Mouse (Mus musculus): Measurements from ENCODE around the gene Slc6a11.

The Slc6a11 gene

DNA sequence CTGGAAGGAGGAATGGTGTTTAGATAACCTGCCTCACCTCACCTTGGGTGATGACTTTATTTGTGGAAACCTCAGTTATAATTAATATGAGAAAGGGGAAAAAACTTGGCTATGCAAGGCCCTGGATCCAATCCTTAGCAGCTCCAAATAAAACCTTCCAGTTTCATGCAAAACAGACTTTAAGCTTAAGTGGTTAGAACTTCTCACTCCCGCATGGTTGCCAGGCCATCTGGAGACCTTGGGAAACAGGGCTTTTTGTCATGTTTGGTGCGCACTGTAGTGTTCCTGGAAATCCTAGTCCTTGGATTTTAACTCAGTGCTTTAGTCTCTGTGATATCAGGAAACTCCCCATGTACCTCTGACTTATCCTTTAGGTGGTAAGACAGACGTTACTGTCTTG lies 47.1 kb downstream of the Slc6a11 start:
- in situ Hi-C loops (cut with MboI), result no loop called here

DNA sequence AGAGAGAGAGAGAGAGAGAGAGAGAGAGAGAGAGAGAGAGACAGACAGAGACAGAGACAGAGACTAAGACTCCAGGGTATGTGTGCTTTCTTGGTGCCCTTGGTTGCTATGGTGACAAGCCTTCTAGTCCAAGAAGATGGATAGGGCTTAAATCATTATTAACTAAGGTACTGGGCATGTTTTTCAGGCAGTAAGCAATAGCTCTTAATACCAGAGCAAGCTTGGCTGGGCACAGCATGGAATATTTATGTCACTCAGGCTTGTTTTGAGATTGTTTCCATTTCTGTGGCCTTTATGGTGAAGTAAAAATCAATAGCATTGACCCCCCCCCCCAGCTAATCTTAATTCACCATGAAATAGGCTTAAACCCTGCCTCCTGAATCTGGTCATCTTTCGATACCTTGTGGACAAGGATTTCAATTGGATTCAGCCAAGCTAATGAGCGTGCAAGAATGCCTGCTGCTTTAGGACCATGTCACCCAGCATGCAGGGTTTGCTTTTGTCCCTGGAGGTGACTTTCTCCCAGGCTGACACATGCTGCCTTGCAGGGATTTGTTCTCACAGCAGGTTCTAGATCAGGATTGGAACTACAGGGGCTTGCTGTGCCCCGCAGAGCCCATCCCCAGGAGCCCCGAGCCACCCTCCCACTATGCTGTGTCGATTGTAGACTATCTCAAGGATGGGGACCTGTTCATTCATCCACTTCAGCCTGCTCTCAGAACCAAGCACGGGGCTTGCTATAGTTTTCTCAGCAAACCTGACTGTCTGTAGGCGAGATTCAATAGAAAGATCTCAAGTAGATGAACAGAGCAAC lies 51.5 kb downstream of the Slc6a11 start:
- in situ Hi-C loops (cut with MboI), result no loop called here

DNA sequence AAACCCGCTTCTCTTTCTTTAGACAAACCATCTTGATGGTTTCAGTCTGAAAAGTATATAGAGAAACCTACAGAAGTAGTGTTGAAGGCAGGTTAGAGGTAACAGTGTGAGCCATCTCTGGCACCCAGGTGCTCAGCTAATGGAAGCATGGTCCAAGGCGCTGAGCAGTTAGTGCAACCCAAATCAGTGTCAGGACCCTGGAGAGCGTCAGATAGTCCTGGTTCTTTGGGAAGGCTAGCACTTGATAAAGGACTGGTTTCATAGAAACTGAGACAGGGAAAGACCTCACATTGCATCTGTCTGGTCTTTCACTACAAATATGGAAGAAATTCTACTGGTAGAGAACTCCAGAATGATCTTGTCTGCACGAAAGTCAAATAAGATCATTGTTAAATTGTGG lies 56.1 kb downstream of the Slc6a11 start:
- in situ Hi-C loops (cut with MboI), result no loop called here

DNA sequence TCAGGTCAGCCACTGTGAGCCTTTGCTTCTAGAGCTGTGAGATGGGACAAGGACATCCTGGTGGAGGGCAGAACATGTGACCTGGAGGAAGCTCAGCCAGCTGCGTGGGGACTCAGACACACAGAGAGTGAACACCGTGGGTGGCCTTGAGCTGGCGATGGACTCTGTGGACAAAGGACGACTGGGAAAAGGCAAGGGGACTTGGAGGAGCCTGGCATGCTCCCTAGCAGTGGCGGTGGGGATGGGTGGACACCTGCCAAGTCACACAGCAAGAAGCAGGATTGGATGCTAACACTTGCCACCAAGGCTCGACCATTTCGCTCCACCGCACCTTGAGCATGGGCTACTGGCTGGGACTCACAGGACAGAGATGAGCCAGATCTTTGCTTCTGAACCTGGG lies 57.8 kb downstream of the Slc6a11 start:
- in situ Hi-C loops (cut with MboI), result no loop called here

DNA sequence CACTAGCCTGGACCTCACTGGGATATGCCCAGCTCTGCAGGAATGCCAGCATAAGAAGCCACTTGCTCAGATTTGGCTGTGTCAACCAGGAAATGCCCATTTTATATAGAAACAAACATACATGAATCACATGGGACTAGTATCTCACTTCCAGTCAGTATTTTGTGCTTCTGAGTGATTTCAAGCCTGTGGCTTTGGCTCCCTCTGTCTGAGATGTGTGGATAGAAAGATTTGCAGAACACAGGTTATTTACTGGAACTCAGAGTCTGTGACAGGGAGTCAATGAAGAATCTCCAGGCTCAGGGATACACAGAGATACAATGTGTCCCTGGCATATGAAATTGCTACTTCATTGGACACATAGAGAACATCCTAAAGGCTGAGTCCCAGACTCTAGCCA lies 65.0 kb downstream of the Slc6a11 start:
- in situ Hi-C loops (cut with MboI), result no loop called here

DNA sequence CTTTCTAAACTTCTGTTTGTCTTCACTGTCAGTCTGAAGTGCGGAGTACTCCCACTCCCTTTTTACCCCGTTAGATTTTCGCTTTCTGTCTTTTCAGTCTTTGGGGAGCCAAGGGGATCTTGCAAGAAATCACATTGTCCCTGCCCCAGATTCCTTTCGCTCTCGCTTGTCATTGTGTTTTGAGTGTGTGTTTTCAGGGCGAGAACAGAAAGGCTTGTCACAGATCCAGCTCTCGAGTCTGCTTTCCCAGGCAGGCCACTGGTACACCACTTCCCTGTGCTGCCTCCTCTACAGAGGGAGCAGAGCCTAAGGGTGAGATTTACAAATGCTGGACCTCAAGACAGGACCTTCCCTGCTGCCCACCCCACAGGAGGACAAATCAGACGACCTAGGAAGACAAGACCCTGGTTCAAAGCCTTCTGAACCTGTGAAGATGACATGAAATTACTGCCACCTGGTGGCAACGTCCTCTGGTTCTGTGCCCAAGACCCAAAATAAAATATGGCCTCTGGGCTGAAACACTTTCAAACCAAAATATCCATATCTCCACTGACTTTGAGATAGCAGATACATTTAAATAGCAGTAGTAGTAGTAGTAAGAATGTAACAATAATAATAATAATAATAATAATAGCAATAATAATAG lies 68.3 kb downstream of the Slc6a11 start:
- in situ Hi-C loops (cut with MboI), result no loop called here

DNA sequence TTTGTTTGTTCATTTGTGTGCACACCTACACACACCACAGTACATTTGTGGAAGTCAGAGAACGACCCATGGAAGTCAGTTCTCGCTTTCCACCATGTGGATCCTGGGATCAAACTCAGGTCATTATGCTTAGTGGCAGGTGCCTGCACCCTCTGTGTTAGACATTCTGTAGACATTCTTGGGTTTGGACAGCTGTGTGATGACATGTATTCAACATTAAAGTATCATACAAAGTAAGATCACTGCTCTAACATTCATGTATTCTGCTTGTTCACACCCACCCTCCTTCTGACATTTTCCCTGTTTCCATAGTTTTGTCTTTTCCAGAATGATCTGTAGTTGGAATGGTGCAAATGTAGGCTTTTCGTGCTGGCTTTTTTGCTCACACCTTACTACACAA lies 73.5 kb downstream of the Slc6a11 start:
- in situ Hi-C loops (cut with MboI), result no loop called here

DNA sequence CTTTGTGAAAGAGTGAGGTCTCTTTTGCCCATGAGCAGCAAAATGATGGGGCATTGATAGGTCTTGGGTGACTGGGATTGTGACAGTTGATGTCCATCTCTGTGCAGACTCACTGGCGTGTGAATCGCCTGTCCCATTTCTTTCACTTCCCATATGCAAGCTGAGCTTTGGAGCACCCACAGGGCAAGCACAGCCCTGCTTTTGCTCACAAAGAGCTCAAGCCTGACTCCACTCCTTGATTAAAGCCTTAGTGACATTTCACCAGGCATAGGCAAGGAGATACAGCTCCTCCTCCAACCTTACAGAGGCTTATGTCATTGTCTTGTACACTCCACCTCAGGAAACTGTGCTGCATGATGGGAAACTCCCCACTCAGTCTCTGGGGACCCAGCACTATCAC lies 77.3 kb downstream of the Slc6a11 start:
- in situ Hi-C loops (cut with MboI), result no loop called here

DNA sequence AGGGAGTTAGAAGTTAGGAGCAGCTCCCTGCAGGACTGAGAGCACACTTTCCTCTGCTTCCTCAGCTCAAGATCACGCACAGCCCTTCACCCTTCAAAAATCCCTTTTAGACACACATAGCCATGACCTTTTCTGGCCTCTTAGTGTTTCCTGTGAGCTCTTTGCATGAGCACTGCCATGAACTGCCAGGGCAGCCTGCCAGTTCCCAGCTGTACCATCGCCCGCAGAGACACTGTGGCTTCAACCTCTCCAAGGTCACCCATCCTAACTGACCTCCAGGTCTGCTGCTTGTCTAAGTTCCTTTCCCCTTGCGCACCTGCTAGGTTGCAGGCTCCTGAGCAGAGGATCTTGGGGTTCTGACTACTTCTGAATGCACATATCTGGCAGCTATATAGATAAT lies 83.4 kb downstream of the Slc6a11 start:
- in situ Hi-C loops (cut with MboI), result no loop called here

DNA sequence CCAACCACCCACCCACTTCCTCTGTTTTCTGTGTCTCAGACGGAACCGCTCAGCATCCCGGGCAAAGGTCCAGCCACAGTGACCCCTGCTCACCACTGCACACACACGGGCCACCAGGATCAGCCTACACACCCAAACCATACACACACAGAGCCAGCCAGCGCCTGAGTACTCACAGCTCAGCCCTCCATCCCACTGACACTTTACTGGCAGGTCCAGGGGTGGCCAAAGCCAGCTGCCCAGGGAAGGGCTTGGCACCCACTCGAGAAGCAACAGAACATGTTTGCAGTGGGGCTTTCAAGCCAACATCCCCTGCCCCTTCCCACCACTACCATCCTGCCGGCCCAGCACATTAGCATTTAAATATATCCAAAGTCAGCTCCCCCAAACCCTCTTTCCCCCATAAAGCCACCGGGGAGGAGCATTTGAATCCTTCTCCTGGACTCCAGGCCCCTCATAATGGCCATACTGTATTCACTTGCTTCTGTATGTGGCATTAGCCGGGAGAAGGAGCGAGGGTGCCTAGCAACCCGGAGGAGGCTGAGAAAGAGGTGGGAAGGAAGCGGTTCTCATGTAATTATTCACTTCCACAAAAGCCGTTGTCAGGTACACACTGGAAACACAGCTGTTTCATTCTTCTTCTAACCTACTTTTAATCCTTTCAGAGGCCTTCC lies 85.8 kb downstream of the Slc6a11 start:
- in situ Hi-C loops (cut with MboI), result no loop called here

DNA sequence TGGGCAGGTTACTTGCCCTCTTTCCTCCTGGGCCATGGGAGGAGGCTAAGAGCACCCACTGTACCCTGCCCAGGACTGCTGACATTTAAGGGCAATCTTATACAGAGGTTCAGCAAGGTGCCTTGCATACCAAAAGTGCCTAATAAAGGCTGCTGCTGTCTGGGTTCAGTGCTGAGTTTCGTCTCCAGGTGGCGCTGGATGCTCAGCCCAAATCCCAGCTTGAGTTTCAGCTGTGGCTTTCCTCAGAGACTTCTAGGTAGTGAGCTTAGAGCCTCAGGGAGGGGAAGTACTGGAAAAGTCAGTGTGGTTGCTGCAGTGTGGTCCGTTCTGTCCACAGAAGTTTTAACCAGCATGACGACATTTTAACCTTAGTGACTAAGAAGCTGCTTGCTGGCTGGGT lies 93.4 kb downstream of the Slc6a11 start:
- in situ Hi-C loops (cut with MboI), result no loop called here

DNA sequence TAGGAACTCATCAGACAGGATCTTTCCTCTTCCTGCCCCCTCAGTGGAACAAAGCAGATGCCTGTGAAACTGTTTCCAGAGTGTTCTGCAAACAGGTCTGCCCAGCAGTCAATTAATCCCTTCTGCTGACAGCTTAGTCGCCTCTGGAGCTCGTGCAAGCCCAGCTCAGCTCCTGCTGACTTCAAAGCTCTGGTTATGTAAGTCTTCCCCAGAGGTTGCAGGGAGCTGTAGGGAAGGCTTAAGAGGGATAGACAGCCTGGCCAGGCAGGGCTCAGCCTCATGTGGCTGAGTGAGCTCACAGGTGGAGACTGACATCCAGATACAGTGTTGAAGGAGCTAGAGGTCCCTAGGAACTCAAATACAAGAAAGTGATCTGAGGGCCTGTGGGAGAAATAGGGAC lies 96.3 kb downstream of the Slc6a11 start:
- in situ Hi-C loops (cut with MboI), result no loop called here

DNA sequence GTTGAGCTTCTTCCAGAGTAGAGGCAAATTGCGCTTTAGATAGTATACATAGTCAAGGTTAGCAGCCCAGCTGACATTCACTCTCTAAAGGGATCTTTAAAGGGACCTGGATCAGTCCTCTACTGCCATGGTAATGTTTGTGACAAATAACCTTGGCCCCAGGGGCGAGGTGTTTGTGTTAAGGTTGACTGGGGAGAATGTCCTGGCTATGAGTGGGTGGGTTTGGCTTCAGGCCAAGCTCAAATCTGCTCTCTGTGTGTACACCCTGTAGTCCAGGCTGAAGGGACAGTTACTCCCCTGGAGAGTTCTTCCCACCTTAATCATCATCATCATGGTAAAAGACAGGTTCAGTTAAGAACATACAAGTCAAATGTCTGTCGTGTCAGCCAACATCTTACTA lies 97.2 kb downstream of the Slc6a11 start:
- in situ Hi-C loops (cut with MboI), result no loop called here

DNA sequence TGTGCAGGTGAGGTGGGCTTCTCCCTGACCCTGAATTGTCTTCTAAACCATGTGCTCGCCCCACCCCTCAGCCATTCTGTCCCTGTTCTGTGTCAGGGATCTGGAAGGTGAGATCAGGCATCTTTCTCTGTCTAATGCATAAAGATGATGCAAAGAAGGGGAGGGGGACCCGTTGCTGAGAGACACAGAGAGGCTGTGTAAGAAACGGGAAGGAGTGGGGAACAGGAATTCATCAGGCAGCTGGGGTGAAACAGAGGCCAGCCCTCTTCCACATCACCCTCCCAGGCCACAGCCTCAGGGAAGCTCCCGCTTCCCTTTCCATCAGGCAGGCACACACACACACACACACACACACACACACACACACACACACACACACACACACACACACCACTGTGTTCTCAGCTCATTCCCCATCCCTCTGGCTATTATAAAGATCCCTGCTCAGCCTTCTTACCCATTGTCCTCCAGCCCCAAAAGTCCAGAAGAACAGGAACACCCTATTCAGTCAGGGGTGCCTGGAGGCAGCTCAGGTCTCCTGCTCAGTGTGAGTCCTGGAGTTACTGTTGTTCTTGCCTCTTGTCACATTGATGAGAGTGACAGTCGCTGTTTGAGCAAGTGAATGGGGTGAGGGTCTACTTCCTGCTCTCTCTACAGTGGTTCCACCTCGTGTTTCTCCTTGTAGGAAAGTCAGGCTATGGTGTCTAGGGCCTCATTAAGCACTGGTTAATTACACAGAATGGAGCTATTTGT lies 108.0 kb downstream of the Slc6a11 start:
- in situ Hi-C loops (cut with MboI), result no loop called here

DNA sequence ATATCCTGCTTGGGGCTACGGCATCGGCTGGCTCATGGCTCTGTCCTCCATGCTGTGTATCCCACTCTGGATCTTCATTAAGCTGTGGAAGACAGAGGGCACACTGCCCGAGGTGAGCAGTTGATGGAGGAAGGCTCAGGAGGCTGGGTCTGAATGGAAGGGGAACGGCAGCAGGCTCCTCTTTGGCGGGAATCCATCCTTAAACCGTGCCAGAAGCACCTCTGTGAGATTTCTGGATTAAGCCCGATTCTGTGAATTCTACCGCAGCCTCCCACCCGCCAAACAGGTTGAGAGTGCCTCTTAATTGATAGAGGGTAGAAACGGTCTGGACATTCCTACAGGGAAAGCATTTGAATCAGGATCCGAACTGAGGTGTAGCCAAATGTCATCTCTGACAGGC lies 114.6 kb downstream of the Slc6a11 start:
- in situ Hi-C loops (cut with MboI), result no loop called here

DNA sequence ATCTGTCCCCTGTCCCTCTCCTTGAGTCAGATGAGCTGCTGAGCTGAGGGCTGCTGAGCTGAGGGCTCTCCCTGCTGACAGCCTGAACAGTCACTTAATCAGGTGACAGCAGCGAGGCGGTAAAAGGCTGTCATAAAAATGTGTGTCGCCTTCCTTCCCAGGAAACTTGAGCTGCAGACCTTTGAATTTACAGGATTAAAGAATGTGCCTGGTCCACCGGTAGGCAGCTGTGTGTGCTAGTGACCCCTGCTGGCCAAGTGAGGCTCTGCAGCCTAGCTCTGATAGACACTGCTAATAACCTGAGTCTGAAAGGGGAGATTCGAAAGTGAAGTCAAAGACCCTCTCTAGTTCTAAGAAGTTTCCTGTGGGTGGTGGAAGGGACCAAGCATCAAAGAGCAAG lies 119.3 kb downstream of the Slc6a11 start:
- in situ Hi-C loops (cut with MboI), result no loop called here

DNA sequence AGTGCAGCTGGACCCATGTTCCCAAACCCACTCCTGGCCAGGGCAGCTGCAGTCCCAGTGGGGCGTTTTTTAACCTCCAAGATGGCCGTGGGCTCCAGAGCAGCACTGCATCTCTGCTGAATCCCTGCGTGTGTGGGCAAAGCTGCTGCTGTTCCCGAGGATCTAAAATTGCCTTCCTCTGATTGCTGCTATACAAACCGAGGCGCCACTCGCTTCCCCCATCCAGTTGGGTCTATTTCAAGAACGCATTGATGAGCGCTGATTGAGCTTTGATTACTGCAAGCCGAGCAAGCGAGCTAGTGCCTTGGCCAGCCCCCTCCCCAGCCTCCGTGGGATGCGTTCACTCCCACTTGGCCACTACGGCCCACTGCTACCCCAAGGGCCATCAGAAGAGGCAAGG lies 123.9 kb downstream of the Slc6a11 start:
- in situ Hi-C loops (cut with MboI), result no loop called here

DNA sequence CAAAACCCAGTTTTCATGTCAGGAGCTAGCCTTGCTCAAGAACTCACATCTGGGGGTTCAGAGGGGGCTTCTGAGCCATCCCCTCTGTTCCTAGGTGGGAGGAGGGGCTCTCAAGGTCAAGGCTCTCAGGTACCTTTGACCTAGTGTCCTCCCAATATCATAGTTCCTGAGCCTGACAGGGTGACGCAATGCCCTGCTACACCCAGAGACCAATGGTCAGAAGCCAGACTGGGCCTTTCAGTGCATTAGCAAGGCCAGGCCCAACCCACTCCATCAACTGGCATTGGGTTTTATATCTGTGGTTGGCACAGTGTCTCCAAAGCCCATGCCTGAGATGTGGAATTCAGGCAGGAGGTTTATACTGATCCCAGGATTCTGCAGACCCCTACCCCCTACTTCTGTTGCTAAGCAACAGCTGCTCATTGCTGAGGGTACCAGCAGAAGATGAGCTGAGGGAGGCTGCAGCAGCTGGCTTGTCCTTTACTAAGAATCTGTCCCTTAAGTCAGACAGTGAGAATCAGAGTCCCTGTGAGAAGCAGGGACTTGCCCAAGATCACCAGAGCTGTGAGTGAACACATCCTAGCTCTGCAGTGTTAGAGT lies 126.8 kb downstream of the Slc6a11 start:
- in situ Hi-C loops (cut with MboI), result no loop called here

DNA sequence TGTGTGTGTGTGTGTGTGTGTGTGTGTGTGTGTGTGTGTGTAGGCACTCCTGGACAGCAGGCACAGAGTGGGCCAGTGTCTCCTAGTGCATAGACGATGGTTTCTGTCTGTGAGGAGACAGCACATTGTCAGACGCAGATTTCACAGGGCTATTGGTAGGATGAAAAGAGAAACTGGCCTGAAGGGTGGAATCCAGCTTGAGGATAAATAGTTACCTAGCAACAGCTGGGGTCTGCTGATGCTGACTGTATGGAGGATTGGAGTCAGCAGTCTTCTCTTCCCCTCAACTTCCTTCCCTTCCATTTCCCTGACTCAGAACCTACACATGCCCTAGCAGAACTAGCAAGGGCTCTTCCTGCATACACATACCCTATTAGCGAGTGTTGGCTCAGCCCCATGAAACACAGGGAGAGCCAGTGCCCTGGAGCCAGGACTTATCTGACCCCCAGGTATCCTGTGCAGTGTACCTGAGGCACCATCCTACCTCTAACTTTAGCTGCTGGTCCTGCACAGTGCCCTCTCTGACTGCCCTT lies 127.7 kb downstream of the Slc6a11 start:
- in situ Hi-C loops (cut with MboI), result no loop called here

DNA sequence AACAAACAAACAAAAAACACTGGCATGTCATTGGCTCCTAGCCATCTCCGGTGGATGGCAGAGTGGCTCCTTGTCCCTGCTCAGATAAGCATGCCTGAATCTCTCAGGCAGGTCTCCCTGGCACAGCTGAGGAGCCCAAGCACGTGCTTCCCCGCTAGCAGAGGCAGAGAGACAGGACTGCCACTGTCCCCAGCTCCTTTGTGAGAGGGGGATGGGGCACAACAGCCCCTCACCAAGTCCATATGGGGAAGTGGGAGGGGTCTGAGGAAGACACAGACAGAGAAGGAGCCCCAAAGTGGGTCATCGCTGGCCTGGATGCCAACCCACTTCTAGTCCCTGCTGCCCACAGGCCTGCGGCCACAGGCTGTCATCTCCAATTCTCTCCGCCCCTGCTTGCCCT lies 130.6 kb downstream of the Slc6a11 start:
- in situ Hi-C loops (cut with MboI), result no loop called here

DNA sequence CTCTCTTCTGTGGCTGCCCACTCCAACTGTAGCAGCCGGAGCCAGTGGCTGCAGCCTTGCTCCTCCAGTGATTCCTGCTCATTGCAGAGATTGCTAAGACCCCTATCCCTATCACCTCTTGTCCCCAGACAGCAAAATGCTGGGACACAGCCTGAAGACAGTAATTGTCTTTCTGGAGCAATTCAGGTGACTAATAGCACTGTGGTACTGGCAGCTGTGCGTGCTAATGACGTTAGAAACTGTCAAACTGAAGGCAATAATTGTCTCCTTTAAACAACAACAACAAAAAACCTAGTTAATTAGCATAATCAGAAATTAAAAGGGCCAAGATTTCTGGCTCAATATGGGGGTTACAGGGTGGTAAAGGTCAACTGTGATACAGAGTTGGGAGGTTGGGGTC lies 133.0 kb downstream of the Slc6a11 start:
- in situ Hi-C loops (cut with MboI), result no loop called here

DNA sequence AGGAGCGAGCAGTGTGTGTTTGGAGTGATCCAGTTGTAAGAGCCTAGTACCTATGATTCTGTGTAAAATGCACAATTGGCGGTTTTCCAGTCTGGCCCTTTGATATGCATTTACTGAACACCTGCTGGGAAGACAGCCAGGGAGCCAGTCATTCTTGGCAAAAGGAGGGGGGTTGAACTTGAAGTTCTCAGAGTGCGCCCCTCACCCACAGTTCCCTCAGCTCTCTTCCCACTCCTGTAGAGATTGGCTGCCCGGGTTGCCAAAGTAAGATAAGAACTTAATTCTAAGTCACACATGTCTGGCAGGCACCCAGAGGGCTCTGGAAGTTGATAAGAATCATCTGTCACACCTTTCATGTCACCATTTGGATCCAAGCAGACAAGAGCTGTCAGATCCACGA lies 133.4 kb downstream of the Slc6a11 start:
- in situ Hi-C loops (cut with MboI), result no loop called here

All from mature B cell (primary cell).